Mouse (Mus musculus) kidney, adult 2 months (tissue): ENCODE measurements around the gene Susd3.

Source experiments
- CTCF ChIP-seq: fragments of 200-500 bp; conservative IDR thresholded peaks from 2 replicates; pipeline ENCODE4 v1.5.1; 2011; ENCODE audit warnings: low read depth, mild to moderate bottlenecking, control low read depth, low read length, moderate library complexity, mixed read lengths; ENCODE audit not compliant: insufficient read depth, insufficient read length
- POLR2A ChIP-seq: fragments of 200-500 bp; IDR thresholded peaks from one replicate; pipeline ENCODE4 v1.6.1; 2011; ENCODE audit warnings: low read depth, low read length, control low read depth

- TF ChIP-seq CTCF (no peak), POLR2A (no peak)
Measured at GRCm38 (mm10) chr13:49209306-49209705, 39.2 kb downstream of the Susd3 start.
